Mouse (Mus musculus): ENCODE measurements around the gene Btbd10. TPM values are rescaled to one million over a fixed set of nuclear protein-coding genes. Genes with fewer than 3 reads are reported as not detected.
A peak's percentile ranks its signal among the peaks of the same experiment; 100 is the strongest.

Gene Btbd10
- total RNA-seq (2014; rRNA removed): 78.9 and 85.2 TPM in 2 replicates
- 76.9 and 83.2 TPM in 2 replicates for polyA plus RNA-seq (2015; fragmentation: Nextera tagmentation; extraction: Ambion mirVana)

DNA sequence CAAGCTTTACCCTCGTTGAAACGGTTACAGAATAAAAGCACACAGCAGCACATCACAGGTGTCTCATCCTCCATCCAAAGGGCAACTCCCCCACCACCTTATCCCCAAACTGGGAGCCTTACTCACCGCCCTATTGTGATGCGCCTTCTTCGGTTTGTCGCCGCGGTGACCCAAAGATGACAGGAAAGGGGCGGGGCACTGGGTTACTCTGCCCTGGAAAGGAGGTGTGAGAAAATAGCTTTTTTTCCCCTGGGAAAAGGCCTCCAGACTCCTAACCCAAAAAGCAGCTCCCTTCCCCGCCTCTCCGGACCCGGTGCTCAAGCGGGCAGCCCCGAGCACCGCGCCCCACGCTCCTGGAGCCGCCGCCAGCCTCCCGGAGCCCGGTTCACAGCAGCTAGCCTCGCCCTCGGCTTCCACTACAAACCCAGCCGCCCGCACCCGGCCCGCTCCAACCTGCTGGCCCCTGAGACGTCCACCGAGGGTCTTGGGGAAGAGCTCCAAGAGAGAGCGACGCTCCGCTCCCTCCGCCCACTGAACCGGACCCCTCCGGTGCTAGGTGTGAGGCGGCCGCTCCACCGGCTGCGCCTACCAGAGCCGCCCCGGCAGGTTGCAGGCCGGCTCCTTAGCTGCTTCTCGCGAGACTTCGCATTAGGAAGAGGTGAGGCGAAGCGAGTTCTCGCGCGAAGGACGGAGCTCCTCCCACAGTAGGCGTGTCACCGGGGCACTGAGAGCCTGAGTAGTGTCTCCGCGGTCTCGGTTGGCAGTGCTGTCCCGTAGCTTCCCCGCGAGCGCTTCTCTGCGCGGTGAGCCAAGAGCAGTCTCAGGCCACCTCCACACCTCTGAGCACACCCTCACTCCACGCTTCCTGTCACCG lies at the start of gene Btbd10:
Gene Btbd10 (minus strand): TSS at position 647 of the 874 bp plus-strand sequence.
- ATAC-seq: peak; percentile 99
- peak within 1 kb of the TSS; percentile 96 for H3K9ac ChIP-seq
- no peak for TF ChIP-seq CTCF (IDR thresholded peaks at IDR 0.05; ENCODE audit: low read depth)

DNA sequence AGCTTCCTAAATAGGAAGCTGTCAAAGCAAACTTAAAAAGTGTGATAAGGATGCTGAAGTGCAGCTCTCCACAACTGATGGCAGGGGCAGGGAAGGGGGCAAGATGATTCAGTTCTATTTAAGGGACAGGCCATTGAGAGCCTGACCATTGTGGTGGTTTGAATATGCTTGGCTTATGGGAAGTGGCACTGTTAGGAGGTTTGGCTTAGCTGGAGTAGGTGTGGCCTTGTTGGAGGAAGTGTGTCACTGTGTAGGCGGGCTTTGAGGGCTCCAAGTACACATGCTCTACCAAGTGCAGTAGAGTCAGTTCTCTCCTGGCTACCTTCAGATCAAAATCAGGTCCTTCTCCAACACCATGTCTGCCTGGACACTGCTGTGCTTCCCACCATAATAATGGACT lies 47.3 kb upstream of the Btbd10 start:
- Histone ChIP-seq H3K9ac (no peak overlapping the region), H3K27ac (ENCODE audit: low read depth, low read length) (no peak overlapping the region), H3K36me3 (ENCODE audit: insufficient read depth) (no peaks in the 10 kb centered on the region), H3K4me2 (ENCODE audit: low read depth) (no peak overlapping the region), H3K4me3 (ENCODE audit: low read depth, low read length) (no peak overlapping the region), H3K9me3 (ENCODE audit: low read length) (no peaks in the 10 kb centered on the region), H3K4me1 (ENCODE audit: insufficient read depth) (no peaks in the 10 kb centered on the region), H3K27me3 (ENCODE audit: insufficient read depth, low read length) (no peaks in the 10 kb centered on the region)
- TF ChIP-seq CTCF (IDR thresholded peaks at IDR 0.05; ENCODE audit: low read depth): no peak
- DNase-seq (no peak), ATAC-seq (no peak)
- WGBS: 95% methylated on average over 1 of the region's 1 CpGs

More for the DNA sequence above, at the start of gene Btbd10:
- peak; percentile 98 for DNase-seq
- peaks cover 9% of the 10 kb centered on the region for H3K4me1 ChIP-seq (ENCODE audit: insufficient read depth)
- H3K4me2 ChIP-seq (ENCODE audit: low read depth): peak within 1 kb of the TSS; percentile 76
- H3K36me3 ChIP-seq (ENCODE audit: insufficient read depth): no peaks in the 10 kb centered on the region
- WGBS: 3% methylated on average over 64 of the region's 64 CpGs
- no peaks in the 10 kb centered on the region for H3K27me3 ChIP-seq (ENCODE audit: insufficient read depth, low read length)
- peak within 1 kb of the TSS; percentile 95 for H3K4me3 ChIP-seq (ENCODE audit: low read depth, low read length)
- no peaks in the 10 kb centered on the region for H3K9me3 ChIP-seq (ENCODE audit: low read length)
- H3K27ac ChIP-seq (ENCODE audit: low read depth, low read length): peak within 1 kb of the TSS; percentile 88

DNA sequence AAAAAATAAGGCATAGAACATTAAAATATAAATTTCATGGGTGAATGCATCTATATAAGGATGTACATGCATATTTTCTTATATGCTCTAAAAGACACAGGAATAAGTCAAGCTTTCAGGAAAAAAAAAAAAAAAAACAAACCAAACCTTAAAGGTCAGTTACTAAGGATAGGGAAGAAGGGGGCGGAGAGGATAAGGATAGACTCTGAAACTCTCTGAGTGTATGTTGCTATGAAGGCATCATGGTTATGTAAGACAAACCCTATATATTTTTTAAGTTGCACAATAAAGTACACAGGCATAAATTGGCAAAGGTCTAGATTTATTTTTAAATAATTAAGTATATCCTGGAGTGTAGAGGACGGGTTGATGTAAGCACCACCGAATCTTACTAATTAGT lies 46.1 kb upstream of the Btbd10 start:
- no peak overlapping the region for H3K27ac ChIP-seq (ENCODE audit: low read depth, low read length)
- no peaks in the 10 kb centered on the region for H3K9me3 ChIP-seq (ENCODE audit: low read length)
- no peak overlapping the region for H3K9ac ChIP-seq
- H3K4me1 ChIP-seq (ENCODE audit: insufficient read depth): no peaks in the 10 kb centered on the region
- no peak for DNase-seq
- 74% methylated on average over 3 of the region's 3 CpGs for WGBS
- no peak for ATAC-seq
- H3K4me2 ChIP-seq (ENCODE audit: low read depth): no peak overlapping the region
- no peaks in the 10 kb centered on the region for H3K27me3 ChIP-seq (ENCODE audit: insufficient read depth, low read length)
- H3K36me3 ChIP-seq (ENCODE audit: insufficient read depth): no peaks in the 10 kb centered on the region
- TF ChIP-seq CTCF (IDR thresholded peaks at IDR 0.05; ENCODE audit: low read depth): no peak
- no peak overlapping the region for H3K4me3 ChIP-seq (ENCODE audit: low read depth, low read length)

DNA sequence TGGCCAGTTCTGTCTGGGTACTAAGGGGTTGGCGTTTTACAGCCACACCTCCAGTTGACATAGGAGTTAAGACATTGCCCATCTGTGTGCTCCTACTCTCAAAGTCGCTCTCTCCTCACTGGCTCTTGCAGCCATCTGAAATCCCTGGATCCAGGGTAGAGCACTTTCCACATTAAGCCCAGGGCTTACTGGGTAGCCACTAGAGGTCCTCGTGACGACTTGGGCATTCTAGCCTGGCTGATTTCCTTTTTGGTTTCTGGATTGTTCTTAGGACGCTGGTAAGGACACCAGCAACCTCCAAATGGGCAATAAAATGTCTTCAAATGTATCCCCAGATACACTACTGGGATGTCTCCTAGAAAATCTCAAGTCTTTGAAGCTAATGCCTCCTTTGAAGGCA lies 39.5 kb upstream of the Btbd10 start:
- H3K27ac ChIP-seq (ENCODE audit: low read depth, low read length): no peak overlapping the region
- ATAC-seq: no peak
- TF ChIP-seq CTCF (IDR thresholded peaks at IDR 0.05; ENCODE audit: low read depth): no peak
- no peaks in the 10 kb centered on the region for H3K36me3 ChIP-seq (ENCODE audit: insufficient read depth)
- WGBS: 53% methylated on average over 5 of the region's 5 CpGs
- H3K27me3 ChIP-seq (ENCODE audit: insufficient read depth, low read length): no peaks in the 10 kb centered on the region
- H3K4me1 ChIP-seq (ENCODE audit: insufficient read depth): no peaks in the 10 kb centered on the region
- DNase-seq: no peak
- H3K9me3 ChIP-seq (ENCODE audit: low read length): no peaks in the 10 kb centered on the region
- no peak overlapping the region for H3K4me2 ChIP-seq (ENCODE audit: low read depth)
- H3K4me3 ChIP-seq (ENCODE audit: low read depth, low read length): no peak overlapping the region
- H3K9ac ChIP-seq: no peak overlapping the region

DNA sequence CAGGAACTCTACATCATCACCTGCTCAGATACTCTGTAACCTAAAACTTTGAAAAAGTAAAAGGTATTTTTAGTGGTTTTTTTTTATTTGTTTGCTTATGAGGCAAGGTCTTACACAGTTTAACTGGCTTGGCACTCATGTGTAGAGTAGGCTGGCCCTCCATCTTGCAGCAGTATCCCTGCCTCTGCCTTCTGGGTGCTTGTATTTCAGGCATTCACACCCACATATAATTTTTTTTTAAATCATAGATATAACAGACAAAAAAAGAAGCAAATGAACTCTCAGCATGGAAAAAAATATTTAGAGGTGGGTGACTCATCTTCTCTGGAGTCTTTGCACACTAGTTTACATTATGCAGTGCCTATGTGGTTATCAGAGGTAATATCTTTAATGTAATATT lies 28.9 kb upstream of the Btbd10 start:
- TF ChIP-seq CTCF (IDR thresholded peaks at IDR 0.05; ENCODE audit: low read depth): no peak
- no peak overlapping the region for H3K4me2 ChIP-seq (ENCODE audit: low read depth)
- DNase-seq (no peak), ATAC-seq (no peak)
- no peaks in the 10 kb centered on the region for H3K9me3 ChIP-seq (ENCODE audit: low read length)
- H3K9ac ChIP-seq: no peak overlapping the region
- no peaks in the 10 kb centered on the region for H3K27me3 ChIP-seq (ENCODE audit: insufficient read depth, low read length)
- H3K27ac ChIP-seq (ENCODE audit: low read depth, low read length): no peak overlapping the region
- H3K36me3 ChIP-seq (ENCODE audit: insufficient read depth): no peaks in the 10 kb centered on the region
- no peak overlapping the region for H3K4me3 ChIP-seq (ENCODE audit: low read depth, low read length)
- H3K4me1 ChIP-seq (ENCODE audit: insufficient read depth): no peaks in the 10 kb centered on the region

DNA sequence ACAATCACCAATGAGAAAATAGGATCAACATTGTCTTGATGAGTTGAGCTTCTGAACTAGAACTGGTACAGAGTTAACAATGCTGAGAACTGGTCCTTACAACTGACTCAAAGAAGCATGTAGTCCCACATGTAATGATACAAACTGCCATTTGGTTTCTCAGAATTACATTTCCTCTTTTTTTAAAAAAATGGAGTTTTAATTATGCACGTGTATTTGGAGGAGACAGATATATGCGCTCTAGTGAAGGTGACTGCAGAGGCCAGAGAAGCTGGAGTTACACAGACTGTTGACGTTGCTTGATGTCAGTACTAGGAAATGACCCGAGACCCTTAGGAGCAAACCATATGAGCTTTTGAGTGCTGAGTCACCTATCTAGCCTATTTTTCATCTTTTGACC lies 27.5 kb upstream of the Btbd10 start:
- ATAC-seq (no peak), DNase-seq (no peak)
- Histone ChIP-seq H3K4me3 (ENCODE audit: low read depth, low read length) (no peak overlapping the region), H3K4me2 (ENCODE audit: low read depth) (no peak overlapping the region), H3K36me3 (ENCODE audit: insufficient read depth) (no peaks in the 10 kb centered on the region), H3K27me3 (ENCODE audit: insufficient read depth, low read length) (no peaks in the 10 kb centered on the region), H3K27ac (ENCODE audit: low read depth, low read length) (no peak overlapping the region), H3K9me3 (ENCODE audit: low read length) (no peaks in the 10 kb centered on the region), H3K4me1 (ENCODE audit: insufficient read depth) (no peaks in the 10 kb centered on the region), H3K9ac (no peak overlapping the region)
- 96% methylated on average over 4 of the region's 4 CpGs for WGBS
- TF ChIP-seq CTCF (IDR thresholded peaks at IDR 0.05; ENCODE audit: low read depth): no peak

DNA sequence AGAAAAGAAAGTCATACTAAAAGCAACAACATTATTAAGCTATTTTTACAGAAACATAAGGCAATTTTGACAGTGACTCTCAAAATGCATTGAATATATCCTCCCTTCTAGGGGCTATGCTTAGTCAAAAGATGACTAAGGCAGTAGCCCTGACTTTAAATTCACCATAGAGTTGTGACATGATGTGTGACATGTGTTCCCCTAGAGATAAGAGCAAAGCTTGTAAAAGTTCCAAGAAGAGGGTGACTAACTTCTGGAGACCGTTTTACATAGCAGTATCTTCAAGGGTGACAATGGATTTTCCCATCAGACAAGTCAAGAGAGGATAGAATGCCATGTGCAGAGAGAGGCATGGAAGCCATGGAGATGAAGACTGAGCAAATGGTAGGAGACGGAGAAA lies 22.4 kb upstream of the Btbd10 start:
- no peaks in the 10 kb centered on the region for H3K9me3 ChIP-seq (ENCODE audit: low read length)
- TF ChIP-seq CTCF (IDR thresholded peaks at IDR 0.05; ENCODE audit: low read depth): no peak
- H3K36me3 ChIP-seq (ENCODE audit: insufficient read depth): no peaks in the 10 kb centered on the region
- DNase-seq (no peak), ATAC-seq (no peak)
- no peak overlapping the region for H3K27ac ChIP-seq (ENCODE audit: low read depth, low read length)
- H3K27me3 ChIP-seq (ENCODE audit: insufficient read depth, low read length): no peaks in the 10 kb centered on the region
- no peaks in the 10 kb centered on the region for H3K4me1 ChIP-seq (ENCODE audit: insufficient read depth)
- no peak overlapping the region for H3K4me3 ChIP-seq (ENCODE audit: low read depth, low read length)
- H3K4me2 ChIP-seq (ENCODE audit: low read depth): no peak overlapping the region
- no peak overlapping the region for H3K9ac ChIP-seq
- 82% methylated on average over 2 of the region's 2 CpGs for WGBS
